Mouse (Mus musculus) right cerebral cortex, postnatal 36 days (tissue): ENCODE data around the gene Inpp4a.
A peak's percentile ranks its signal among the peaks of the same experiment; 100 is the strongest.

Source experiments
- DNase-seq, 2 experiments: peaks; one replicate each; pipeline ENCODE4 v3.0.0; 2022; ENCODE audit warnings: low spot score in 2 of 2, mixed read lengths in 1 of 2

Inpp4a gene

GRCm38 (mm10) chr1:37408678-37409077 lies 109.0 kb downstream of the Inpp4a start:
- DNase-seq: no peak

GRCm38 (mm10) chr1:37409647-37410046 lies 110.0 kb downstream of the Inpp4a start:
- DNase-seq: no peak

- no peak for DNase-seq
Measured at GRCm38 (mm10) chr1:37415394-37415793, 115.7 kb downstream of the Inpp4a start.

GRCm38 (mm10) chr1:37419420-37419819 lies 119.8 kb downstream of the Inpp4a start:
- DNase-seq: no peak

- DNase-seq: no peak
Measured at GRCm38 (mm10) chr1:37427144-37427875, 127.6 kb downstream of the Inpp4a start.

GRCm38 (mm10) chr1:37428911-37429310 lies 129.2 kb downstream of the Inpp4a start:
- DNase-seq: no peak

GRCm38 (mm10) chr1:37429366-37430296 lies 130.0 kb downstream of the Inpp4a start, which contains the start of the genes Coa5 and Unc50:
Gene Coa5 (minus strand): TSS chr1:37430103.
Gene Unc50 (plus strand): TSS chr1:37430139.
- DNase-seq: peak; percentile 92 to 94

GRCm38 (mm10) chr1:37430297-37430840 lies 130.7 kb downstream of the Inpp4a start:
- no peak for DNase-seq

GRCm38 (mm10) chr1:37436419-37436818 lies 136.8 kb downstream of the Inpp4a start:
- no peak for DNase-seq

GRCm38 (mm10) chr1:37442848-37443835 lies 143.5 kb downstream of the Inpp4a start:
- DNase-seq: no peak

- DNase-seq: no peak
Measured at GRCm38 (mm10) chr1:37448361-37449095, 148.9 kb downstream of the Inpp4a start.

GRCm38 (mm10) chr1:37451270-37451669 lies 151.6 kb downstream of the Inpp4a start:
- DNase-seq: peak; percentile 30 to 52

- DNase-seq: no peak
Measured at GRCm38 (mm10) chr1:37457546-37457945, 157.9 kb downstream of the Inpp4a start.
